Mouse (Mus musculus) layer of hippocampus, adult 2 months (tissue): ENCODE results near the gene M6pr. TPM values are rescaled to one million over a fixed set of nuclear protein-coding genes. Genes with fewer than 3 reads are reported as not detected.

ENCODE experiments used
- DNase-seq, 2 experiments: peaks; one replicate each; pipeline ENCODE4 v3.0.0; 2022; ENCODE audit warnings: low spot score in 2 of 2
- H3K27ac ChIP-seq: fragments of 200-600 bp; 2 replicates; pipeline ENCODE4 v1.8.1; 2022
- H3K4me3 ChIP-seq: fragments of 200-600 bp; 2 replicates; pipeline ENCODE4 v1.8.1; 2022; ENCODE audit warnings: mild to moderate bottlenecking
- CTCF ChIP-seq: fragments of 200-600 bp; conservative IDR thresholded peaks from 2 replicates; pipeline ENCODE4 v1.8.1; 2022; ENCODE audit warnings: antibody characterized with exemption, mild to moderate bottlenecking, moderate library complexity
- total RNA-seq, 2 experiments: library from RNA; stranded (reverse); gene quantifications; 2 replicates each; pipeline ENCODE4 v1.2.3; 2021

Gene M6pr
- total RNA-seq, 2 experiments from 2014 or later = 75.9 to 78.9 TPM

DNA sequence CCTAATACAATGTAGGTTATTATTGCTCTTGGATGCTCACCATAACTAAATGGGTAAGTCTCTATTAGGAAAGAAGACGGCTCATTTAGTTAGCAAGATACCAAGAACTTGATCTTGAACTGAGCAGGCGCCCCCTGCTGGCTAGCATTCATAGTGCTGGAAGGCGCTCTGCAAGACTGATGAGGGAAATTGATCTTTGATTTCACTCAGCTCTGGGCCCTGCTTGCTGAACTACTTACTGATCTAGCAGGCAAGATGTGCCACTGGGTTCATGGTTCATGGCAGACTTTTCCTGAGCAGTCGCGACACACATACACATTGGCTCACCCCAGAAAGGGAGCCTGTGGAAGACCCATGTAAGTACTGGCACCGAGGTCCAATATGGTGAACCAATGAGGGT lies 4.2 kb upstream of the M6pr start:
- Histone ChIP-seq H3K27ac (no peak overlapping the region), H3K4me3 (no peak overlapping the region)
- DNase-seq = peak; percentile 34 to 87
- TF ChIP-seq CTCF = peak; percentile 98

DNA sequence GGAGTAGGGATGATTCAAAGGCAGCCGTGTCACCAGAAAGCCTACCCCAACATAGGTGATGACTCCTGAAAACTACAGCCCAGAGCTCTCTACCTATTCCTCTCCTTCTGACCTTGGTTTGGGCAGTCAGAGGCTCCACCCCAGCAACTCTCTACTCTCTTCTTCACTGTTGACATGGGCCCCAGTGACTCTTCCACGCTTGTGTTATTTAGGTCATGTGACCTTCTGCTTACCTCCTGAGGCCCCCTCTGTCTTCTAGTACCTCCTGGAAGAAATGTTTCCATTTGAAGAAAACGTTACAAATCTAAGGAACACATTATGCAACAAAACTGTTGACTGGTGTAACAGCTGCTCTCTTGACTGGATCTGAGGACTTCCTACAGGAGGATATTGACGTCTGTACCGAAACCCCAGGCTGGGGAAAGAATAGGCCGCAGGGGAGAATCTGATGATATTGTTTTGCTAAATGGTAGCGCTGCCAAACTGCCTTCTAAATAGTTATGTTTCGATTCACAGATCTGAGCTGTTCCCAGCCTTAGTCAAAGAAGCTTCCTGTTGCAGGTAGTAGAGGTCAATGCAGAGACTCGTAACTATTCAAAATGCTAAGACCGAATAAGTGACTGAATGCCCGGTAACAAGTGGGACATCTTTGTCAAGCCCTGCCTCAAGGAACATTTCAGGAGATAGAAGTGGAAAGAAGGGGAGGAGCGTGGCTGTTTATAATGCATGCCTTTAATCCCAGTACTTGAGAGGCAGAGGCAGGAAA lies 3.5 kb upstream of the M6pr start:
- DNase-seq = no peak
- no peak for TF ChIP-seq CTCF
- no peak overlapping the region for H3K27ac ChIP-seq
- H3K4me3 ChIP-seq = no peak overlapping the region

DNA sequence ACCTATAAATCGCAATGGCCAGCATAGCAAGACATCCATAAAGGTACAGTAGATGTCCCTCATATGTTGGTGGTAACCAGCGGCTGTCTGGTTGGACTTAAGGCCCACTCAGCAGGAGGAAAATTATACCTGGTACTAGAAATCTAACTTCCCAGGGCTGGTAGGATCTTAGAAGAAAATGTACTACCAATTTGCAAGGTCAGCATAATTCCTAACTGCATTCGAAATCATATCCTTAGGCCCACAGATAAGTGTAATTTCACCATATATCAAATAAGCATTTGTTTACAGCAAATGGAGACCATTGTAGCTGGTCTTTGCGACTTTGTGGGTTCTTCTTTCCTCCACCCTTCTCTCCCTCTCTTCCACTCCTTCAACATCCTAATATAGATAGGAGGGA lies 1.8 kb upstream of the M6pr start:
- Histone ChIP-seq H3K4me3 (no peak overlapping the region), H3K27ac (no peak overlapping the region)
- no peak for TF ChIP-seq CTCF
- DNase-seq = no peak

DNA sequence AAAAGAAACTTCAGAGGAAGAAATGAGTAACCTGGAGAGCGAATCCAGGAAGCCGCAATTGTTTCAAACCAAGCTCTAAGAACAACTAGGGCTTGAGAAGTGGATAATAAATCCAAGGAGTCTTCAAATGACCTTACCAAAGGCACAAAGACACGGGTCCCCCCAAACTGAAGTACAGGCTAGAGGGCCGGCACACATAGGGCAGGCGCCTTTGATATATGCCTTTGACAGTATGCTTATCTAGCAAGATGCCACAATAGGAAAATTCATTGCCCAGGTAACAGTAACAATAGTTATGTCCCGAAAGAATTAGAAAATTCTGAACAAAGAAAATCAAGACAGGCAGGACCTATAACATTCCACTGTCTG lies 400 bp upstream of the M6pr start:
- no peak for TF ChIP-seq CTCF
- no peak for DNase-seq
- Histone ChIP-seq H3K27ac (peak overlapping the region; percentile 32; the same call in 1 of the 2 replicates), H3K4me3 (no peak overlapping the region)

DNA sequence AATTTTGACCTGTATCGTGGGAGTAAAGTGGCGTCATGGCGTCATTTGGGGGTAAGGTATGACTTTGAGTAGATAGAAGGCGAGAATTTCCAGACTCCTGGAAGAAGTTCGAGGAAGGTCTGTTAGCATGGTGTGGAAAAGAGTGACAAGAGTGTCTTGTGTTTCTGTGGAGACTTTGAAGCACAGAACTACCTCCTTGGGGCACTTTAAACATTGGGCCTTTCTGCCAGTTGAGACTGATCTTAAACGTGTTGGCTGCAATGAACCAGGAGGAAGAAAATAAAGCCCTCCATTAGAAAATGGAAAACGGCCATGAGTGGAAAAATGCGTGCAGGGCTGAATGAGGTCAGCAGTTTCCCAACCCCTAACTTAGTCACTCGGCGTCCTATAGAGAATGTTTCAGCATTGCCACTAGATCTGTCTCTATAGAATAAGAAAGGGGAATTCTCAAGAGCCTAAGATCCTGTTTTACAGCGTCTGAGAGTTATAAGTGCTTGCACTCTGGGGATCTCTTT lies 983 bp downstream of the M6pr start:
- DNase-seq = no peak
- H3K27ac ChIP-seq = peak overlapping the region; percentile 89; the same call in 1 of the 2 replicates
- peak overlapping the region; percentile 88 for H3K4me3 ChIP-seq
- TF ChIP-seq CTCF = no peak

DNA sequence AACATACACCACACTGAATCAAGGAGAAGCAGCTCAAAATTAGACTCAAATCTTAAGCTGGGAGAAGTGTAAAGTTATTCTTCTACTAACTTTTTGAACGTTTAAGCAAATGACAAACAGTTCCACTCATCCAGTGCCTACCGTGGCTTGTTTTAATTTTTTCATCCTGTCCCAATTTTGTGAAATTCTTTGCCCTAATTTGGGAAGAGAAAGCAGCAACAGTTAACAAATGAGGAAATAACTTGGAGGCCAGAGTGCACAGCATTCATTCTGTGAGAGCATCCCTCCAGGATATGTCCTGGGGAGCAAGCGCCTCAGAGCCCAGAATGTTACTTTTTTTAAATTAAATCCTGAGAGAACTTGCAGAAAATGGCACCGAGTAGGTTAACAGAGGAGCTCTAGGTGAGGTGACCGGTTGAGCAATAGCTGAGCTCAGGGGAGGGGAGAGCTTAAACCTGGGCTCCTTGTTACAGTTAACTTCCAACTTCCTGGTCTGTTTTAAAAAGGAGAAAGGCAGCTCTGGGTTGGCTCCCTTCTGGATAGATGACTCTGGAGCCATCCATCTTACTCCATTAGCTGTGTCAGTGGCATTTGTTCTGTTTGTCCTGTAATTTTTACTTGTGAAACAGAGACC lies 1.8 kb downstream of the M6pr start:
- no peak for TF ChIP-seq CTCF
- Histone ChIP-seq H3K27ac (no peak overlapping the region), H3K4me3 (peak overlapping the region; percentile 88; the same call in 1 of the 2 replicates)
- DNase-seq = no peak

DNA sequence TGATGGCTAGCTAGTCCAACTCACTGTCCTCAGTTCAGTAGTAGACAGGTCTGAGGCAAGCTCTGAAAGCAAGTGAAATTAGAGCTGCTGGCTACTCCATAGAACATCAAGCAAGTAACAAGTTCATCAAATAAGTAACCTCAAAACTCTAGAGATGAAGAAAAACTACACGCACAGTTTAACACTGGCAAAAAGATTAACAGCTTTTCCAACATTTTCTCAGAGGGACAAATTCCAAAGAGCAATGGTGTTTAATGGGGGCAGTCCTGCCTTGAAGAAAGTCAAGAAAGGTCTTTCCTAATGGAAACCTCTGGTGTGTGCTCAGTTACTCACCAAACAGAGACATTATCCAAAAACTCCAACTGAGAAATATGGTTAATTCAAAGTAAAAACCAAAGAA lies 10.2 kb downstream of the M6pr start:
- no peak overlapping the region for H3K4me3 ChIP-seq
- DNase-seq = no peak

DNA sequence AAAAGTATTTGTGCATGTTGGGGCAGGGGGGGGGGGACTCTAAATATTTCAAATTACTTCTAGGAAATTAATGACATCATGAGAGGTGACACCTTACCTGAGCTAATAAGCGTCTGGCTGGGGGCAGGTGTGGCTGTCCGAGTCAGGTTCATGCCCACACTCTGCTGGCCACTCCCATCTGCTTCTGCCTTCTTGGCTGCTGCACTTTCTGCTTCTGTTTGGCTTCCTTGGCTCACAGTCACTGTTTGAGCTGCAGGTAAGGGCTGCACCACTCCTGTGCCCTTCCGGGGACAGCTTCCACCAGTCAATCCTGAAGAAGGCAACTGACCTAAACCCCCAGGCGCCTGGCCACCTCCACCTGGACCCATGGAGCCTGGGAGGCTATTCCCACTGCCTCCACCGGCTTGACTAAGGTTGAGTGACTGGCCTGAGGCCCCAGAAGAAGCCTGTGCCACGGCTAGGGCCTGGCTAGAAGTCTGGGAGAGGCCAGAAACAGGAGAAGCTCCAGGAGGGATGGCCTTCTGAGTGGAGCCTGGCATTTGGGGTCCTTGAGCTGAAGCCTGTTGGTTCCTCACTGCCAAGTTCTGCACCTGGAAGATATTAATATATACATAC lies 16.9 kb downstream of the M6pr start:
- Histone ChIP-seq H3K27ac (no peak overlapping the region), H3K4me3 (no peak overlapping the region)
- DNase-seq = no peak
- no peak for TF ChIP-seq CTCF

More for the DNA sequence above, 10.2 kb downstream of the M6pr start:
- H3K27ac ChIP-seq = no peak overlapping the region
- TF ChIP-seq CTCF = no peak

DNA sequence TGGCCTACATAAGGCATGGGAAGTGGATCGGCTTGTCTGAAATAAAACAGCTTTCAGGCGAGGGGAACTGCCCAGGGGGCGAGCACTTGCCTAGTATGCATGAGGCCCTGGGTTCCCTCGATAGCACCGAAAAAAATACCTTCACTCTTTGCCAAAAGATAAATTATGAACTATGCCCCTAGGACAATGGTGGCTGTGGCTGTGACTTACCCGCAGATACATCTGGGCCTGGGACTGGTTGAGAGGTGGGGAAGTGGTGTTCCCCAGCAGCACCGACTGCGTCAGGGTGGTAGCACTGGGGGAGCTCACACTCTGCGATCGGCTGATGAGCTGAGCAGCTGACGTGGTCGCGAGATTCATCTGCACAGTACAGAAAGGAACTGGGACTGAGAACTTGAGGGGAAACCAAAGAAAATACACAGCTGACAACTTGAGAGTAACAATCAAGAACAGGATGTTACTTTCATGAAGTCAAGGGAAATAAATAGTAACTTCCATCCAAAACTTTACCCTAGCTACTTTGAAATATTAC lies 24.6 kb downstream of the M6pr start:
- no peak for DNase-seq
- Histone ChIP-seq H3K4me3 (no peak overlapping the region), H3K27ac (peak overlapping the region; percentile 53)
- no peak for TF ChIP-seq CTCF

DNA sequence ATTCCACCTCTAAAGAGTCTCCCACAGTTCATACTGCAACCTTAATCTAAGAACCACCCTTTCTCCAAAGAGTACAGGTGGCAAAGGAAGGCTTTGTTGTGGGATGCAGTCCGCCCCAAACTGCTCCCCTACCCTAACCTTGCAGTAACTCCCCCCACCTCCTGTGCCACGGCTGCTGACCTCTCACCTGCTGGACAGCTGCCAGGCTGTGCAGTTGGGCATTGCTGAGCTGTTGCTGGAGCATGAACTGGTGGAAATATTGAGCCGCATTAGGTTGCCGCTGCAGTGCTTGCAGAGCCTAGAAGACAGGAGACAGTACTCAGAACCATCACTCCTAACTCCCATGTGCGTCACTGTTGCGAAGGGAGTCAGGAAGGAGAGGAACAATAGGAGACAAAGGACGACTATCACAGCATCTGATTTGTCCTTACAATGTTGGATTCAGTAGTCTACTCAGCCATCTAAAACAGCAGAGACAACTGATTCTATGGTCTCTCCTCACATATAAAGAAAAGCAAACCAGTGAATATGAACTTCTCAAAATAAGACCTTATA lies 26.3 kb downstream of the M6pr start:
- TF ChIP-seq CTCF = no peak
- DNase-seq = no peak
- Histone ChIP-seq H3K4me3 (peak overlapping the region; percentile 15; the same call in 1 of the 2 replicates), H3K27ac (peak overlapping the region; percentile 43; the same call in 1 of the 2 replicates)

DNA sequence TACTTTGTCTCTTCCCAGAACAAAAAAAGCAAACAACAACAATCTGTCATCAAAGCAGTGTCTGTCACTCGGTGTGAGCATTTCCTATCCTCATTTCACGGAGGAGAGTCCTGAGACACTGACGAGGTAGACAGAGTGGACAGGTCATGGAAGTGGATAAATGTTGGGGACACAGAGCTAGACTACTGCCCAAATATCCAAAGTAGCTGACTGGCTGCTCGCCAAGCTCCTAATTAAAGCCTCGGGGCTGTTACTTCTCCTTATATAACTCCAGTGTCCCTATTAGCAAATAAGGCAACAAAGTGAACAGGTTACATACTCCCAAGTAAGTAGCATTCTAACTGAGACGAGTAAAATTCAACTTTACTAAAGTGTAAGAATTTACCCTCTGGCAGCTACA lies 29.0 kb downstream of the M6pr start:
- TF ChIP-seq CTCF = no peak
- Histone ChIP-seq H3K4me3 (no peak overlapping the region; the same call in 1 of the 2 replicates), H3K27ac (no peak overlapping the region)
- DNase-seq = no peak

DNA sequence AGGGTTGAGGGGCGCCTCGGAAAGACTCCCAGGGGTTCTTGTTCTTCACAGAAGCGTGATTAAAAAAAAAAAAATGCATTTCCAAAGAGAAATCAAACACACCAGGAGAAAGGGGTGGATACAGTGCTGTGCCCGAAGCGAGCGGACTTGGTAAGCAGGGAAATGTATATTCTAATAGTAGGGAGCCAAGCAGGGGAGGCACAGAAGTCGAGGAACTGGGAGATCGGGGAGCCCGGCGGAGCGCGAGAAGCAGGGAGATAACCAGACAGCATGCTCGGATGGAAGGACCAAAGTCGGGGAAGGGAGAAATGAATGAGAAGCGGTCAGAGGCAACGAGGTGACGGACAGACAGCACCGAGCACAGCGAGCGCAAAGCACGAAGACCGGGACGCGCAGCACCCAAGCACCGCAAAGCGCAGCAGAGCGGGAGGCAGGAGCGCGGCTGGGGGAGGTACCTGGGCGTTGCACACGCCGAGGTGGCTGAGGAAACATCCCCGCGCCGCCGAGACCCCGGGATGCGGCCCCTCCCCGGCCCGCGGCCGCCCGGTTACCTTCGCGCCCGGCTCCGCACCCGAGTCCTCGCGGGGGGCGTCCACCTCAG lies 30.6 kb downstream of the M6pr start:
- peak; percentile 52 to 53 for DNase-seq
- TF ChIP-seq CTCF = no peak
- Histone ChIP-seq H3K4me3 (peak overlapping the region; percentile 61), H3K27ac (peak overlapping the region; percentile 91)
